Mouse (Mus musculus): Measurements from ENCODE around the gene Chmp2a.

The Chmp2a gene

DNA sequence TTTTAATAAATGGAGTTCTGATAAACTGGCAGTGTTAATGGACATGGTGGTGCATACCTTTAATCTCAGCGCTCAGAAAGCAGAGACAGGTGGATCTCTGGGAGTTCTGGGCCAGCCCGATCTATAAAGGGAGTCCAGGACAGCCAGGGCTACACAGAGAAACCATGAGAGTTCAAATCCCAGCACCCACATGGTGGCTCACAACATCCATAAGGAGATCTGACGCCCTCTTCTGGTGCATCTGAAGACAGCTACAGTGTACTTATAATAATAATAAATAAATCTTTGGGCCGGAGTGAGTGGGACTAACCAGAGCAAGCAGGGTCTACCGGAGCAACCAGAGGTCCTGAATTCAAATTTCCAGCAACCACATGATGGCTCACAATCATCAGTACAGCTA lies 31.2 kb downstream of the Chmp2a start:
- DNase-seq (ENCODE audit: low read depth, low spot score), result peak; percentile 67

GRCm38 (mm10) chr7:13001584-13001983 lies 33.0 kb downstream of the Chmp2a start:
- no peak for DNase-seq (ENCODE audit: low read depth, low spot score)

GRCm38 (mm10) chr7:12998851-12999250 lies 35.8 kb downstream of the Chmp2a start, which contains the start of gene Trim28:
TSS of gene Trim28 (plus strand) at chr7:12999114.
- DNase-seq (ENCODE audit: low read depth, low spot score), result no peak

GRCm38 (mm10) chr7:12998053-12998452 lies 36.6 kb downstream of the Chmp2a start, which contains the start of gene Slc27a5:
TSS of gene Slc27a5 (minus strand) at chr7:12998192.
- DNase-seq (ENCODE audit: low read depth, low spot score), result no peak

DNA sequence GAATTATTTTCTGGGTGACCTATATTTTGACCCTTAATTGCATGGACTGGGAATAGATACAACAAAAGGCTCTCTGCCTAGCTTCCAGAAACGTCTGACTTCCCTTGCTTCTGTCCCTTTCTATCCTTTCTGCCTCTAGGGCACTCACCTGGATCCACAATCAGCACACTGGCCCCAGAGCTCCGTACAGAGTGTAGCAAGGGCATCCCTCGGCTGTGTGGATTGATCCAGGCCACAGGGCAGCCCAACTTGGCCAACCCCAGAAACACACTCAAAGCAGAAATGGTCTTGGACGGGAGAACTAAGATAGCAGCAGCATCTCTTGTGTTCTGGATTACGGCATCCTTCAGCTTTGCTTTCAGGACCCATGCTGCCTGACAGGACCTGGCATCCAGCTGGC lies 37.4 kb downstream of the Chmp2a start:
- no peak for DNase-seq (ENCODE audit: low read depth, low spot score)

GRCm38 (mm10) chr7:12995862-12996261 lies 38.7 kb downstream of the Chmp2a start:
- no peak for DNase-seq (ENCODE audit: low read depth, low spot score)

DNA sequence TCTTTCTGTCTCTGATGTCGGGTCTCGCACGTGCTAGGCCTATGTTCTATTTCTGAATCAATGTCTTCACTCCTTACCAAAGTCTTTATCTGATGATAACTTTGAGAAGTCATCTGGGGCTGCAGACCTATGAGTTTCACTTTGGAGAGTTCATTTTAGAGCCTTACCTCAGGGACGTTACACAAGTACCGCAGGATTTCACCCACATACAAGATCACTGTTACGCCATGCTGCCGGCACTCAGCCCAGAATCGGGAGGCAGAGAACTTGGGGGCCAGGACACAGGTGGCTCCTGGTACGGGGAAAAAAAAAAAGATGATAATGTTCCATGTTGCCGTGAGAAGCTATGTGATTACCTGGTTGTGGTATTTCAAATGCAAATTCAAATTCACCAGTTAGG lies 41.5 kb downstream of the Chmp2a start:
- DNase-seq (ENCODE audit: low read depth, low spot score), result no peak

GRCm38 (mm10) chr7:12992222-12992621 lies 42.4 kb downstream of the Chmp2a start:
- DNase-seq (ENCODE audit: low read depth, low spot score), result peak; percentile 77

- no peak for DNase-seq (ENCODE audit: low read depth, low spot score)
Measured at GRCm38 (mm10) chr7:12987409-12988189, 47.0 kb downstream of the Chmp2a start.

GRCm38 (mm10) chr7:12986906-12987305 lies 47.7 kb downstream of the Chmp2a start:
- peak; percentile 73 for DNase-seq (ENCODE audit: low read depth, low spot score)

- DNase-seq (ENCODE audit: low read depth, low spot score), result no peak
Measured at GRCm38 (mm10) chr7:12985724-12986123, 48.9 kb downstream of the Chmp2a start.
